Mouse (Mus musculus) brain, embryonic 14.5 days (tissue): ENCODE data around the gene Bicra. TPM values are rescaled to one million over a fixed set of nuclear protein-coding genes. Genes with fewer than 3 reads are reported as not detected.

ENCODE experiments used
- DNase-seq: peaks from one replicate; pipeline ENCODE4 v3.0.0-alpha.2; 2011; ENCODE audit warnings: low read depth
- CTCF ChIP-seq: fragments of 200-500 bp; IDR thresholded peaks from 2 replicates; pipeline ENCODE4 v1.5.1; 2012; ENCODE audit warnings: inconsistent platforms, mild to moderate bottlenecking, moderate library complexity, borderline replicate concordance; ENCODE audit not compliant: insufficient read depth, insufficient read length; ENCODE audit errors: extremely low read depth
- POLR2A ChIP-seq: fragments of 200-500 bp; IDR thresholded peaks from 2 replicates; pipeline ENCODE4 v1.6.1; 2012; ENCODE audit warnings: mild to moderate bottlenecking, inconsistent platforms, borderline replicate concordance; ENCODE audit not compliant: poor library complexity, insufficient read depth, insufficient read length, severe bottlenecking; ENCODE audit errors: extremely low read depth
- polyA plus RNA-seq: library from polyadenylated mRNA; depleted of rRNA; stranded (reverse); fragments of >200 nt; gene quantifications from 2 replicates; pipeline ENCODE4 v1.2.3, GENCODE M21; 2012

The Bicra gene
- polyA plus RNA-seq, 1 experiment: 28.5 TPM

GRCm38 (mm10) chr7:15981538-15981937 is 66.2 kb downstream of the Bicra start:
- no peak for DNase-seq
- TF ChIP-seq POLR2A (no peak), CTCF (no peak)

GRCm38 (mm10) chr7:15980246-15980645 is 67.5 kb downstream of the Bicra start:
- no peak for DNase-seq
- TF ChIP-seq POLR2A (no peak), CTCF (no peak)

- DNase-seq: peak; percentile 35
- no peak for TF ChIP-seq POLR2A
- TF ChIP-seq CTCF: peak; percentile 82
Measured at GRCm38 (mm10) chr7:15975904-15976303, 71.8 kb downstream of the Bicra start.

GRCm38 (mm10) chr7:15975451-15975850 is 72.3 kb downstream of the Bicra start:
- TF ChIP-seq POLR2A: no peak
- TF ChIP-seq CTCF: no peak
- no peak for DNase-seq

GRCm38 (mm10) chr7:15974712-15975111 is 73.0 kb downstream of the Bicra start:
- DNase-seq: peak; percentile 27
- TF ChIP-seq CTCF (peak; percentile 81), POLR2A (no peak)

- no peak for DNase-seq
- no peak for TF ChIP-seq CTCF
- no peak for TF ChIP-seq POLR2A
Measured at GRCm38 (mm10) chr7:15972247-15972646, 75.5 kb downstream of the Bicra start.

GRCm38 (mm10) chr7:15969674-15970073 is 78.0 kb downstream of the Bicra start:
- DNase-seq: no peak
- TF ChIP-seq POLR2A: no peak
- 0 out of 2 replicates have a peak, but pooled peaks have one; percentile 3 for TF ChIP-seq CTCF

- DNase-seq: no peak
- no peak for TF ChIP-seq POLR2A
Measured at GRCm38 (mm10) chr7:15968322-15968721, 79.4 kb downstream of the Bicra start.

GRCm38 (mm10) chr7:15967312-15967711 is 80.4 kb downstream of the Bicra start, which contains the start of gene Ehd2:
Ehd2 (minus strand) TSS chr7:15967567.
- TF ChIP-seq POLR2A: no peak
- TF ChIP-seq CTCF: peak; percentile 87
- peak; percentile 56 for DNase-seq

- TF ChIP-seq POLR2A: no peak
- no peak for TF ChIP-seq CTCF
Measured at GRCm38 (mm10) chr7:15966489-15966888, 81.2 kb downstream of the Bicra start.

GRCm38 (mm10) chr7:15963798-15964652 is 83.7 kb downstream of the Bicra start:
- no peak for DNase-seq
- no peak for TF ChIP-seq POLR2A
- no peak for TF ChIP-seq CTCF

More at GRCm38 (mm10) chr7:15966489-15966888, 81.2 kb downstream of the Bicra start:
- DNase-seq: no peak

GRCm38 (mm10) chr7:15962311-15963288 is 85.1 kb downstream of the Bicra start:
- DNase-seq: peak; percentile 71

More at GRCm38 (mm10) chr7:15962311-15963288, 85.1 kb downstream of the Bicra start:
- TF ChIP-seq POLR2A (no peak), CTCF (no peak)
